Comparison of ENCODE assay signal across 9 mouse cellular contexts in the genomic region with DNA sequence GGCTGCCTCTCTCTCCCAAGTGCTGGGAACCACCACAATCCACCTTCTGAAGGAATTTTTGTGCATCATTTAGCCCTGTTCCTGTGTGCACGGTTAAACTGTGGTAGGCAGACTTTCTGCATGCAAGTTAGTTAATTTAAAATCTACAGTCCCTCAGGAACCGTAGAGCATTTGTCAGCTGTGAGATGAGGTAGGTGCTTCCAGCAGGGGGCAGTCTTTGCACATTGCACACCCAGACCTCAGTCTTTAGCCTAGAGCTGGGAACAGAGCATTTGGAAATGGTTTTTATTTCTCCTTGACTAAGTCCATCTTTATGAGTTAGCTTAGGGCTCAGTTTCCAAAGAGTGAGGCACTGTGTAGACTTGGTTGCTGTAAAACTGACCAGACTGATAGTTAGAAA. TPM values are rescaled to one million over a fixed set of nuclear protein-coding genes. Genes with fewer than 3 reads are reported as not detected.
DNase-seq lines count a peak whose midpoint lies in the region; ATAC-seq and TF ChIP-seq lines count a peak whose summit lies in the region.
"Had no signal": no experiment of that assay in that cellular context is flagged by ENCODE, and none has a peak within 500 bp of the region (broad histone marks: within the 10 kb centered on the region; RNA-seq: fewer than 3 reads in every experiment).

No protein-coding gene starts in this region.

- H3K4me3 ChIP-seq in forebrain, embryonic 10.5 days: no peak overlapping the region
- no peak overlapping the region for H3K4me3 ChIP-seq in forebrain, embryonic 12.5 days (replicated peaks)
- H3K4me3 ChIP-seq in embryonic facial prominence, embryonic 14.5 days (ENCODE audit: low read depth, low read length): no peak overlapping the region
- no peak overlapping the region for H3K4me3 ChIP-seq in intestine, postnatal 0 days (ENCODE audit: low read depth, low read length)
- H3K4me3 ChIP-seq in liver, embryonic 13.5 days (replicated peaks): no peak overlapping the region
- H3K4me3 ChIP-seq: limb, embryonic 13.5 days had no signal

- no peaks in the 10 kb centered on the region for H3K9me3 ChIP-seq in forebrain, embryonic 10.5 days
- H3K9me3 ChIP-seq in forebrain, embryonic 12.5 days: no peaks in the 10 kb centered on the region
- no peaks in the 10 kb centered on the region for H3K9me3 ChIP-seq in embryonic facial prominence, embryonic 14.5 days (ENCODE audit: control insufficient read depth, low read length)
- no peaks in the 10 kb centered on the region for H3K9me3 ChIP-seq in intestine, postnatal 0 days (ENCODE audit: control insufficient read depth)
- H3K9me3 ChIP-seq in liver, embryonic 13.5 days (replicated peaks): no peaks in the 10 kb centered on the region
- H3K9me3 ChIP-seq: limb, embryonic 13.5 days had no signal

- H3K27me3 ChIP-seq in forebrain, embryonic 10.5 days (ENCODE audit: poor library complexity, severe bottlenecking): no peaks in the 10 kb centered on the region
- H3K27me3 ChIP-seq in forebrain, embryonic 12.5 days: no peaks in the 10 kb centered on the region
- H3K27me3 ChIP-seq in embryonic facial prominence, embryonic 14.5 days (replicated peaks; ENCODE audit: control insufficient read depth, insufficient read depth, low read length): no peaks in the 10 kb centered on the region
- H3K27me3 ChIP-seq in intestine, postnatal 0 days (replicated peaks; ENCODE audit: control insufficient read depth, insufficient read depth, low read length): no peaks in the 10 kb centered on the region
- H3K27me3 ChIP-seq in liver, embryonic 13.5 days: no peaks in the 10 kb centered on the region
- H3K27me3 ChIP-seq: limb, embryonic 13.5 days had no signal

- TF ChIP-seq CTCF in intestine, postnatal 0 days (IDR thresholded peaks at IDR 0.05; ENCODE audit: low read depth): peak; percentile 91

- H3K4me2 ChIP-seq in forebrain, embryonic 12.5 days: no peak overlapping the region
- H3K4me2 ChIP-seq in embryonic facial prominence, embryonic 14.5 days (ENCODE audit: low read depth, low read length): no peak overlapping the region
- no peak overlapping the region for H3K4me2 ChIP-seq in intestine, postnatal 0 days (replicated peaks; ENCODE audit: low read depth)
- no peak overlapping the region for H3K4me2 ChIP-seq in liver, embryonic 13.5 days
- H3K4me2 ChIP-seq: limb, embryonic 13.5 days had no signal

- 68% methylated on average over 2 of the region's 2 CpGs for WGBS in forebrain, embryonic 10.5 days
- 54% methylated on average over 2 of the region's 2 CpGs for WGBS in forebrain, embryonic 12.5 days
- 34% methylated on average over 2 of the region's 2 CpGs for WGBS in embryonic facial prominence, embryonic 14.5 days
- 31% methylated on average over 2 of the region's 2 CpGs for WGBS in intestine, postnatal 0 days
- 60% methylated on average over 2 of the region's 2 CpGs for WGBS in liver, embryonic 13.5 days (ENCODE audit: insufficient replicate concordance)

- no peak overlapping the region for H3K9ac ChIP-seq in forebrain, embryonic 12.5 days
- no peak overlapping the region for H3K9ac ChIP-seq in embryonic facial prominence, embryonic 14.5 days (ENCODE audit: low read depth, low read length)
- no peak overlapping the region for H3K9ac ChIP-seq in intestine, postnatal 0 days (ENCODE audit: low read depth, low read length)
- no peak overlapping the region for H3K9ac ChIP-seq in liver, embryonic 13.5 days
- H3K9ac ChIP-seq: limb, embryonic 13.5 days had no signal

- H3K27ac ChIP-seq in forebrain, embryonic 10.5 days: no peak overlapping the region
- no peak overlapping the region for H3K27ac ChIP-seq in forebrain, embryonic 12.5 days
- H3K27ac ChIP-seq in embryonic facial prominence, embryonic 14.5 days (replicated peaks; ENCODE audit: low read depth, low read length): no peak overlapping the region
- H3K27ac ChIP-seq in intestine, postnatal 0 days (ENCODE audit: low read depth, low read length): no peak overlapping the region
- no peak overlapping the region for H3K27ac ChIP-seq in liver, embryonic 13.5 days
- H3K27ac ChIP-seq: limb, embryonic 13.5 days had no signal

- no peaks in the 10 kb centered on the region for H3K4me1 ChIP-seq in forebrain, embryonic 10.5 days
- no peaks in the 10 kb centered on the region for H3K4me1 ChIP-seq in forebrain, embryonic 12.5 days
- H3K4me1 ChIP-seq in embryonic facial prominence, embryonic 14.5 days (ENCODE audit: control insufficient read depth, insufficient read depth, low read length): no peaks in the 10 kb centered on the region
- H3K4me1 ChIP-seq in intestine, postnatal 0 days (replicated peaks; ENCODE audit: control insufficient read depth, insufficient read depth, low read length): no peaks in the 10 kb centered on the region
- no peaks in the 10 kb centered on the region for H3K4me1 ChIP-seq in liver, embryonic 13.5 days (replicated peaks)
- H3K4me1 ChIP-seq: limb, embryonic 13.5 days had no signal

- peaks cover 100% of the 10 kb centered on the region for H3K36me3 ChIP-seq in forebrain, embryonic 10.5 days (replicated peaks)
- H3K36me3 ChIP-seq in forebrain, embryonic 12.5 days (replicated peaks): peaks cover 99% of the 10 kb centered on the region
- peaks cover 98% of the 10 kb centered on the region for H3K36me3 ChIP-seq in embryonic facial prominence, embryonic 14.5 days (ENCODE audit: control insufficient read depth, insufficient read depth, low read length)
- peaks cover 90% of the 10 kb centered on the region for H3K36me3 ChIP-seq in intestine, postnatal 0 days (ENCODE audit: control insufficient read depth, insufficient read depth)
- peaks cover 100% of the 10 kb centered on the region for H3K36me3 ChIP-seq in liver, embryonic 13.5 days

- peak; percentile 53 for DNase-seq in forebrain, embryonic 10.5 days (ENCODE audit: extremely low spot score, low spot score)
- peak; percentile 20 to 27 for DNase-seq in urinary bladder, postnatal 36 days (ENCODE audit: low spot score in 2 of 2)
- no peak for DNase-seq in urinary bladder, postnatal 4 days (ENCODE audit: low spot score in 2 of 2)
- peak; percentile 75 for DNase-seq in embryonic facial prominence, embryonic 14.5 days (ENCODE audit: low spot score)
- peak; percentile 26 for DNase-seq in liver, embryonic 13.5 days
- DNase-seq in skeletal muscle tissue, adult 2 months (ENCODE audit: low read depth, low spot score): peak; percentile 43

- ATAC-seq in forebrain, embryonic 12.5 days (ENCODE audit: low FRiP score): no peak
- ATAC-seq in embryonic facial prominence, embryonic 14.5 days (ENCODE audit: low read depth): no peak
- no peak for ATAC-seq in intestine, postnatal 0 days
- ATAC-seq in liver, embryonic 13.5 days (ENCODE audit: low read depth): no peak

RNA-seq across cellular contexts. Expression of a gene that starts 14.5 kb away (rescaled TPM):
- polyA plus RNA-seq in forebrain, embryonic 10.5 days (2016; fragmentation: Nextera tagmentation; extraction: Ambion mirVana): 13.6 and 14.1 TPM in 2 replicates
- 23.1 and 27.7 TPM in 2 replicates for polyA plus RNA-seq in forebrain, embryonic 12.5 days (2016; fragmentation: Nextera tagmentation; extraction: Ambion mirVana)
- polyA plus RNA-seq in embryonic facial prominence, embryonic 14.5 days (2014; fragmentation: Nextera tagmentation; extraction: Ambion mirVana): 21.6 and 21.7 TPM in 2 replicates
- polyA plus RNA-seq in intestine, postnatal 0 days (2015; fragmentation: Nextera tagmentation; extraction: Ambion mirVana): 0.07 and 0.18 TPM in 2 replicates
- 0.43 and 0.59 TPM in 2 replicates for polyA plus RNA-seq in liver, embryonic 13.5 days (2015; fragmentation: Nextera tagmentation; extraction: Ambion mirVana)

RNA-seq across cellular contexts. Expression of a gene that starts 49.5 kb away (rescaled TPM):
- polyA plus RNA-seq in forebrain, embryonic 10.5 days (2016; fragmentation: Nextera tagmentation; extraction: Ambion mirVana): 58.0 and 59.1 TPM in 2 replicates
- 75.0 and 75.4 TPM in 2 replicates for polyA plus RNA-seq in forebrain, embryonic 12.5 days (2016; fragmentation: Nextera tagmentation; extraction: Ambion mirVana)
- 46.9 and 48.4 TPM in 2 replicates for polyA plus RNA-seq in embryonic facial prominence, embryonic 14.5 days (2014; fragmentation: Nextera tagmentation; extraction: Ambion mirVana)
- 11.0 and 12.0 TPM in 2 replicates for polyA plus RNA-seq in intestine, postnatal 0 days (2015; fragmentation: Nextera tagmentation; extraction: Ambion mirVana)
- polyA plus RNA-seq in liver, embryonic 13.5 days (2015; fragmentation: Nextera tagmentation; extraction: Ambion mirVana): 21.4 and 23.8 TPM in 2 replicates

Comparison
In these comparisons a context has a peak if more than half of its experiments do, and no peak if none do; other contexts are left out.
1. DNase-seq: peak in forebrain, embryonic 10.5 days (single experiment), urinary bladder, postnatal 36 days (2 of 2), embryonic facial prominence, embryonic 14.5 days (single experiment), liver, embryonic 13.5 days (single experiment) and skeletal muscle tissue, adult 2 months (single experiment); none in urinary bladder, postnatal 4 days (0 of 2).